Mouse (Mus musculus) mesoderm, embryonic 11.5 days (tissue): ENCODE measurements around the gene Gm10644.

Experiments used
- DNase-seq: peaks from one replicate; pipeline ENCODE4 v3.0.0-alpha.2; 2012; ENCODE audit warnings: low read depth, low spot score

Gene Gm10644

GRCm38 (mm10) chr8:83898456-83898855 lies 56.5 kb downstream of the Gm10644 start:
- peak; percentile 39 for DNase-seq

GRCm38 (mm10) chr8:83897211-83897610 lies 57.8 kb downstream of the Gm10644 start:
- peak; percentile 66 for DNase-seq

GRCm38 (mm10) chr8:83896461-83896860 lies 58.5 kb downstream of the Gm10644 start:
- no peak for DNase-seq

- peak; percentile 65 for DNase-seq
Observed at GRCm38 (mm10) chr8:83895894-83896293, 59.1 kb downstream of the Gm10644 start.

- peak; percentile 56 for DNase-seq
Observed at GRCm38 (mm10) chr8:83893915-83894314, 61.1 kb downstream of the Gm10644 start.

- no peak for DNase-seq
Observed at GRCm38 (mm10) chr8:83892061-83892460, 62.9 kb downstream of the Gm10644 start.

GRCm38 (mm10) chr8:83888409-83888808 lies 66.6 kb downstream of the Gm10644 start:
- no peak for DNase-seq
